Mouse (Mus musculus): ENCODE data around the gene Cacna2d4. TPM values are rescaled to one million over a fixed set of nuclear protein-coding genes. Genes with fewer than 3 reads are reported as not detected.
A peak's percentile ranks its signal among the peaks of the same experiment; 100 is the strongest.

Cacna2d4 gene
- polyA plus RNA-seq, 1 experiment from 2014 or later = 0.03 TPM

- Histone ChIP-seq H3K9me3 (ENCODE audit: control insufficient read depth) (no peaks in the 10 kb centered on the region), H3K4me1 (replicated peaks; ENCODE audit: control insufficient read depth, insufficient read depth, low read length) (no peaks in the 10 kb centered on the region), H3K27me3 (replicated peaks; ENCODE audit: control insufficient read depth, insufficient read depth, low read length) (no peaks in the 10 kb centered on the region), H3K36me3 (ENCODE audit: control insufficient read depth, insufficient read depth) (peaks cover 36% of the 10 kb centered on the region), H3K9ac (ENCODE audit: low read depth, low read length) (no peak overlapping the region), H3K4me2 (replicated peaks; ENCODE audit: low read depth) (no peak overlapping the region), H3K4me3 (ENCODE audit: low read depth, low read length) (no peak overlapping the region), H3K27ac (ENCODE audit: low read depth, low read length) (no peak overlapping the region)
- WGBS = 65% methylated on average over 4 of the region's 4 CpGs
- ATAC-seq = no peak
- TF ChIP-seq CTCF (IDR thresholded peaks at IDR 0.05; ENCODE audit: low read depth) = no peak
These were observed 18.7 kb upstream of the Cacna2d4 start for GRCm38 (mm10) chr6:119217661-119218060.

DNA sequence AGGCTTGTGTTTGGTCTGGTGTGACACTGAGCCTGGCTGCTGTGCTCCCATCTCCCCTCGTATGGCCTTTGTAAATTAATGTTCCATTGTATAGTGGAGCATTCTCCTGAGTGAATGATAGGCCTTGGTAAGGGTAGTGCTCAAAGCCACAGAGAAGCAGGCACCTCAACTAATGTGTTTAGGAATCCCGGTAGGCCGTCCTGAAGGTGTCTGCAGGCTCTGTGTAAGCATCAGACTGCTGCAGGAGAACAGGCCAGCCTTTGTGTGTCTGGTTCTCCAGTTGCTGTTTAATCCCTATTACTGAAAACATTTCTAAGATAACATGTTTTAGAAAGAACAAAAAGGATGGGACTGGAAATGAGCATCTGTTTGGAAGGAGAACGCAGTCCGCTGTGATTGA lies 17.7 kb upstream of the Cacna2d4 start:
- Histone ChIP-seq H3K4me3 (ENCODE audit: low read depth, low read length) (no peak overlapping the region), H3K4me1 (replicated peaks; ENCODE audit: control insufficient read depth, insufficient read depth, low read length) (no peaks in the 10 kb centered on the region), H3K9ac (ENCODE audit: low read depth, low read length) (no peak overlapping the region), H3K27me3 (replicated peaks; ENCODE audit: control insufficient read depth, insufficient read depth, low read length) (no peaks in the 10 kb centered on the region), H3K4me2 (replicated peaks; ENCODE audit: low read depth) (no peak overlapping the region), H3K27ac (ENCODE audit: low read depth, low read length) (no peak overlapping the region), H3K36me3 (ENCODE audit: control insufficient read depth, insufficient read depth) (peaks cover 36% of the 10 kb centered on the region), H3K9me3 (ENCODE audit: control insufficient read depth) (no peaks in the 10 kb centered on the region)
- no peak for TF ChIP-seq CTCF (IDR thresholded peaks at IDR 0.05; ENCODE audit: low read depth)
- WGBS = 84% methylated on average over 5 of the region's 5 CpGs
- ATAC-seq = no peak

GRCm38 (mm10) chr6:119219237-119219870 lies 17.0 kb upstream of the Cacna2d4 start:
- no peak for ATAC-seq
- WGBS = 87% methylated on average over 15 of the region's 15 CpGs
- H3K27me3 ChIP-seq (replicated peaks; ENCODE audit: control insufficient read depth, insufficient read depth, low read length) = no peaks in the 10 kb centered on the region
- TF ChIP-seq CTCF (IDR thresholded peaks at IDR 0.05; ENCODE audit: low read depth) = no peak
- no peaks in the 10 kb centered on the region for H3K9me3 ChIP-seq (ENCODE audit: control insufficient read depth)
- H3K4me3 ChIP-seq (ENCODE audit: low read depth, low read length) = no peak overlapping the region
- H3K4me1 ChIP-seq (replicated peaks; ENCODE audit: control insufficient read depth, insufficient read depth, low read length) = no peaks in the 10 kb centered on the region
- no peak overlapping the region for H3K9ac ChIP-seq (ENCODE audit: low read depth, low read length)
- no peak overlapping the region for H3K27ac ChIP-seq (ENCODE audit: low read depth, low read length)
- peaks cover 33% of the 10 kb centered on the region for H3K36me3 ChIP-seq (ENCODE audit: control insufficient read depth, insufficient read depth)
- H3K4me2 ChIP-seq (replicated peaks; ENCODE audit: low read depth) = no peak overlapping the region

DNA sequence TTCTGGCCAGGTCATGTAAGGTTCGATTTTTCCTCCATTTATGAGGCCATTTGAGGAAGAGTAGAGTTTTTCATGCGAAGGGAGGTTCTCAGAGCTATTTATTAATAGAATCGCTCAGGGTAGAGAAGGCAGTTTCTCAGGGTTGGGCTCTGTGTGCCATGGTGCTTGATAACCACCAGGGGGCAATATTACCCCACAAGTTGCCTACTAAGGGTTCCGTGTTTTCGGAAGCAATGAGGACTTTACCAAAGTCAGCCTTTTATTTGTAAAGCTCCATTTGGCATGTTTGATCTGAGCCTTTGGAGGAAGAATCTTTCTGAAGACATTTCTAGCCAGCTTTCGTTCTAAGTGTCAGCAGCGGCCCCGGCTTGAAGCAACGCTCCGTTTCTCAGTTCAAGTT lies 16.0 kb upstream of the Cacna2d4 start:
- H3K9me3 ChIP-seq (ENCODE audit: control insufficient read depth) = no peaks in the 10 kb centered on the region
- TF ChIP-seq CTCF (IDR thresholded peaks at IDR 0.05; ENCODE audit: low read depth) = peak; percentile 89
- H3K4me3 ChIP-seq (ENCODE audit: low read depth, low read length) = no peak overlapping the region
- H3K27ac ChIP-seq (ENCODE audit: low read depth, low read length) = no peak overlapping the region
- no peaks in the 10 kb centered on the region for H3K4me1 ChIP-seq (replicated peaks; ENCODE audit: control insufficient read depth, insufficient read depth, low read length)
- no peak overlapping the region for H3K9ac ChIP-seq (ENCODE audit: low read depth, low read length)
- H3K27me3 ChIP-seq (replicated peaks; ENCODE audit: control insufficient read depth, insufficient read depth, low read length) = no peaks in the 10 kb centered on the region
- H3K4me2 ChIP-seq (replicated peaks; ENCODE audit: low read depth) = no peak overlapping the region
- H3K36me3 ChIP-seq (ENCODE audit: control insufficient read depth, insufficient read depth) = peaks cover 23% of the 10 kb centered on the region
- ATAC-seq = peak; percentile 68
- WGBS = 45% methylated on average over 10 of the region's 10 CpGs

DNA sequence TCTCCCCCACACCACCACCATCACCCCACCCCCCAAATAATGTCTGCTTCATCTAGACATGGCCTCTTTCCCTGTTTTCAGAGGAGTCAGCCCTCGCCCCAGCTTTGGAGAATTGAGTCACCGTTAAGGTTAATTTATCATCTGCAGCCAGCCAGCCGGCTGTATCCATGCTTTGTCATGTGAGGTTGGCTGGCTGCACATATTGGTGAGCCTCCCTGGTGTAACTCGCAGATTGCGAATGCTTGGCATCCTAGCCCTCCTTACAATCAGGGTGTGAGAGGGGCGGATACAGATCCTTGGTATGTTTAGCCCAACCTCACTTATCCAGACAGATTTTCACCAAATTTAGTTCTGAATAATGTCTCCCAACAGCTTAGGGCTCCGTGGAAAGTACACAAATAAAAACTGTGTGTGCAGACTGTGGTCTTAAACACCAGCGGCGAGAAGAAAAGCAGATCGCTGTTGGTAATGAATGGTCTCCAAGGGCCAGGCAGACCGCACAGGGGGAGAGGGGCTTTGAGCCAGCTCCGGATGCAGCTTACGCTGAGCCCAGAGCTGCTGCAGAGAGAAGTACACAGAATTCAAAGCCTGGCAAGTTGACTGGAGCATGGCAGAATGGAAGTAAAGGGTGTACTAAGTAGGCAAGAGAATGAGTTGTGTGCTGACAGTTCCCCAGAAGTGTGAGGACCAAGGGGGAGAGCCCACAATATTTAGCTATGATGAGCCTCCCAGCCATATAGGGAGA lies 11.7 kb upstream of the Cacna2d4 start:
- Histone ChIP-seq H3K4me1 (replicated peaks; ENCODE audit: control insufficient read depth, insufficient read depth, low read length) (no peaks in the 10 kb centered on the region), H3K4me3 (ENCODE audit: low read depth, low read length) (no peak overlapping the region), H3K9ac (ENCODE audit: low read depth, low read length) (no peak overlapping the region), H3K4me2 (replicated peaks; ENCODE audit: low read depth) (no peak overlapping the region), H3K36me3 (ENCODE audit: control insufficient read depth, insufficient read depth) (peaks cover 6% of the 10 kb centered on the region; the same call in 1 of the 2 replicates), H3K27ac (ENCODE audit: low read depth, low read length) (no peak overlapping the region), H3K9me3 (ENCODE audit: control insufficient read depth) (no peaks in the 10 kb centered on the region), H3K27me3 (replicated peaks; ENCODE audit: control insufficient read depth, insufficient read depth, low read length) (no peaks in the 10 kb centered on the region)
- no peak for TF ChIP-seq CTCF (IDR thresholded peaks at IDR 0.05; ENCODE audit: low read depth)
- no peak for ATAC-seq
- WGBS = 66% methylated on average over 13 of the region's 13 CpGs

DNA sequence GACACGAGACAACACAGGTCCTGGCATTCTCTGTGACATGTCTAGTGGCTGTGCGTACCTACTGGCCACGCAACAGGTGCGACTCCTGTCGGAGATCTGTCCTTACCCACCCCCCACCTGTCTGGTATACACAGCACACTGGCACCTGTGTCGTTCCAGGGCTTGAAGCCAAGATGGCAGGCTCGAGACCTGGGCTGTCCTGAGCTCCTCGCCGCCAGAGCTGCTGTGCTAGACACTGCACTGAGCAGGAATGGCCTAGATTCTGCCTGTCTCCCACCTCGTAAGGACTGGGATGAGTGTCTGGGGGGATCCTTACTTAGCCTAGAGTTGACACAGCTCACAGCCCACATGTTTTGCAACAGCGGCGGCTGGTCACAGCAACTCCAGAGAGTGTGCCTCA lies 11.1 kb upstream of the Cacna2d4 start:
- no peak overlapping the region for H3K4me3 ChIP-seq (ENCODE audit: low read depth, low read length)
- WGBS = 74% methylated on average over 12 of the region's 12 CpGs
- H3K27ac ChIP-seq (ENCODE audit: low read depth, low read length) = no peak overlapping the region
- no peaks in the 10 kb centered on the region for H3K9me3 ChIP-seq (ENCODE audit: control insufficient read depth)
- H3K36me3 ChIP-seq (ENCODE audit: control insufficient read depth, insufficient read depth) = peaks cover 6% of the 10 kb centered on the region; the same call in 1 of the 2 replicates
- no peak overlapping the region for H3K9ac ChIP-seq (ENCODE audit: low read depth, low read length)
- H3K4me2 ChIP-seq (replicated peaks; ENCODE audit: low read depth) = no peak overlapping the region
- no peak for TF ChIP-seq CTCF (IDR thresholded peaks at IDR 0.05; ENCODE audit: low read depth)
- ATAC-seq = no peak
- no peaks in the 10 kb centered on the region for H3K4me1 ChIP-seq (replicated peaks; ENCODE audit: control insufficient read depth, insufficient read depth, low read length)
- H3K27me3 ChIP-seq (replicated peaks; ENCODE audit: control insufficient read depth, insufficient read depth, low read length) = no peaks in the 10 kb centered on the region

Measured in intestine, postnatal 0 days (tissue).